Mouse (Mus musculus): ENCODE measurements around the gene Prrt3. TPM values are rescaled to one million over a fixed set of nuclear protein-coding genes. Genes with fewer than 3 reads are reported as not detected.

Gene Prrt3
- polyA plus RNA-seq, 1 experiment, result not detected

GRCm38 (mm10) chr6:113468512-113468911, 33.2 kb downstream of the Prrt3 start:
- Histone ChIP-seq H3K27ac (ENCODE audit: insufficient read depth, low read depth, low read length) (no peak overlapping the region), H3K4me3 (ENCODE audit: insufficient read depth, low read depth, low read length) (no peak overlapping the region), H3K4me1 (ENCODE audit: control insufficient read depth, insufficient read depth, low read length) (peaks cover 11% of the 10 kb centered on the region)
- 72% methylated on average over 3 of the region's 3 CpGs for WGBS
- TF ChIP-seq POLR2A (IDR thresholded peaks at IDR 0.05; ENCODE audit: insufficient read depth, low read depth, low read length) (no peak), CTCF (IDR thresholded peaks at IDR 0.05; ENCODE audit: insufficient read depth, low read depth, low read length) (no peak)

- WGBS, result 55% methylated on average over 5 of the region's 5 CpGs
- Histone ChIP-seq H3K4me1 (ENCODE audit: control insufficient read depth, insufficient read depth, low read length) (peaks cover 11% of the 10 kb centered on the region), H3K27ac (ENCODE audit: insufficient read depth, low read depth, low read length) (no peak overlapping the region), H3K4me3 (ENCODE audit: insufficient read depth, low read depth, low read length) (no peak overlapping the region)
- TF ChIP-seq POLR2A (IDR thresholded peaks at IDR 0.05; ENCODE audit: insufficient read depth, low read depth, low read length) (no peak), CTCF (IDR thresholded peaks at IDR 0.05; ENCODE audit: insufficient read depth, low read depth, low read length) (no peak)
These were observed 36.1 kb downstream of the Prrt3 start for GRCm38 (mm10) chr6:113465602-113466001.

GRCm38 (mm10) chr6:113464040-113464439, 37.7 kb downstream of the Prrt3 start:
- no peak overlapping the region for H3K27ac ChIP-seq (ENCODE audit: insufficient read depth, low read depth, low read length)
- H3K4me3 ChIP-seq (ENCODE audit: insufficient read depth, low read depth, low read length), result no peak overlapping the region
- H3K4me1 ChIP-seq (ENCODE audit: control insufficient read depth, insufficient read depth, low read length), result no peaks in the 10 kb centered on the region
- TF ChIP-seq CTCF (IDR thresholded peaks at IDR 0.05; ENCODE audit: insufficient read depth, low read depth, low read length) (no peak), POLR2A (IDR thresholded peaks at IDR 0.05; ENCODE audit: insufficient read depth, low read depth, low read length) (no peak)
- 63% methylated on average over 7 of the region's 7 CpGs for WGBS

- Histone ChIP-seq H3K4me1 (ENCODE audit: control insufficient read depth, insufficient read depth, low read length) (no peaks in the 10 kb centered on the region), H3K4me3 (ENCODE audit: insufficient read depth, low read depth, low read length) (no peak overlapping the region), H3K27ac (ENCODE audit: insufficient read depth, low read depth, low read length) (no peak overlapping the region)
- no peak for TF ChIP-seq CTCF (IDR thresholded peaks at IDR 0.05; ENCODE audit: insufficient read depth, low read depth, low read length)
- no peak for TF ChIP-seq POLR2A (IDR thresholded peaks at IDR 0.05; ENCODE audit: insufficient read depth, low read depth, low read length)
- WGBS, result 68% methylated on average over 10 of the region's 10 CpGs
These were observed 43.1 kb downstream of the Prrt3 start for GRCm38 (mm10) chr6:113458635-113459034.

GRCm38 (mm10) chr6:113457952-113458534, 43.7 kb downstream of the Prrt3 start, which contains the start of gene Il17re:
Gene Il17re (plus strand): TSS chr6:113458484.
- Histone ChIP-seq H3K27ac (ENCODE audit: insufficient read depth, low read depth, low read length) (no peak within 1 kb of the TSS), H3K4me1 (ENCODE audit: control insufficient read depth, insufficient read depth, low read length) (no peaks in the 10 kb centered on the region), H3K4me3 (ENCODE audit: insufficient read depth, low read depth, low read length) (no peak within 1 kb of the TSS)
- WGBS, result 82% methylated on average over 10 of the region's 10 CpGs
- TF ChIP-seq CTCF (IDR thresholded peaks at IDR 0.05; ENCODE audit: insufficient read depth, low read depth, low read length), result no peak
- no peak for TF ChIP-seq POLR2A (IDR thresholded peaks at IDR 0.05; ENCODE audit: insufficient read depth, low read depth, low read length)

GRCm38 (mm10) chr6:113455007-113455406, 46.7 kb downstream of the Prrt3 start:
- 75% methylated on average over 5 of the region's 5 CpGs for WGBS
- Histone ChIP-seq H3K4me1 (ENCODE audit: control insufficient read depth, insufficient read depth, low read length) (no peaks in the 10 kb centered on the region), H3K4me3 (ENCODE audit: insufficient read depth, low read depth, low read length) (no peak overlapping the region), H3K27ac (ENCODE audit: insufficient read depth, low read depth, low read length) (no peak overlapping the region)
- no peak for TF ChIP-seq CTCF (IDR thresholded peaks at IDR 0.05; ENCODE audit: insufficient read depth, low read depth, low read length)
- TF ChIP-seq POLR2A (IDR thresholded peaks at IDR 0.05; ENCODE audit: insufficient read depth, low read depth, low read length), result no peak

- 33% methylated on average over 2 of the region's 2 CpGs for WGBS
- TF ChIP-seq POLR2A (IDR thresholded peaks at IDR 0.05; ENCODE audit: insufficient read depth, low read depth, low read length), result no peak
- TF ChIP-seq CTCF (IDR thresholded peaks at IDR 0.05; ENCODE audit: insufficient read depth, low read depth, low read length), result no peak
- Histone ChIP-seq H3K27ac (ENCODE audit: insufficient read depth, low read depth, low read length) (no peak overlapping the region), H3K4me1 (ENCODE audit: control insufficient read depth, insufficient read depth, low read length) (no peaks in the 10 kb centered on the region), H3K4me3 (ENCODE audit: insufficient read depth, low read depth, low read length) (no peak overlapping the region)
These were observed 49.9 kb downstream of the Prrt3 start for GRCm38 (mm10) chr6:113451839-113452238.

- TF ChIP-seq POLR2A (IDR thresholded peaks at IDR 0.05; ENCODE audit: insufficient read depth, low read depth, low read length) (no peak), CTCF (IDR thresholded peaks at IDR 0.05; ENCODE audit: insufficient read depth, low read depth, low read length) (no peak)
- Histone ChIP-seq H3K4me3 (ENCODE audit: insufficient read depth, low read depth, low read length) (no peak overlapping the region), H3K27ac (ENCODE audit: insufficient read depth, low read depth, low read length) (no peak overlapping the region), H3K4me1 (ENCODE audit: control insufficient read depth, insufficient read depth, low read length) (peaks cover 4% of the 10 kb centered on the region; the same call in 1 of the 2 replicates)
- 95% methylated on average over 4 of the region's 4 CpGs for WGBS
These were observed 54.1 kb downstream of the Prrt3 start for GRCm38 (mm10) chr6:113447639-113448038.

GRCm38 (mm10) chr6:113444207-113444965, 57.3 kb downstream of the Prrt3 start:
- 78% methylated on average over 8 of the region's 8 CpGs for WGBS
- TF ChIP-seq CTCF (IDR thresholded peaks at IDR 0.05; ENCODE audit: insufficient read depth, low read depth, low read length), result no peak
- TF ChIP-seq POLR2A (IDR thresholded peaks at IDR 0.05; ENCODE audit: insufficient read depth, low read depth, low read length), result no peak

More at GRCm38 (mm10) chr6:113444207-113444965, 57.3 kb downstream of the Prrt3 start:
- peaks cover 4% of the 10 kb centered on the region; the same call in 1 of the 2 replicates for H3K4me1 ChIP-seq (ENCODE audit: control insufficient read depth, insufficient read depth, low read length)
- H3K4me3 ChIP-seq (ENCODE audit: insufficient read depth, low read depth, low read length), result no peak overlapping the region
- no peak overlapping the region for H3K27ac ChIP-seq (ENCODE audit: insufficient read depth, low read depth, low read length)

Other genes starting within 250 kb of the Prrt3 start
- gene Cpne9, start 219.6 kb downstream of the Prrt3 start, polyA plus RNA-seq (2012; ENCODE audit: insufficient read depth, insufficient read length, low replicate concordance, missing spikeins), result not detected in 2 replicates
- gene Brpf1, start 194.8 kb downstream of the Prrt3 start, polyA plus RNA-seq (2012; ENCODE audit: insufficient read depth, insufficient read length, low replicate concordance, missing spikeins), result not detected in 2 replicates
- gene Ogg1, start 175.0 kb downstream of the Prrt3 start, polyA plus RNA-seq (2012; ENCODE audit: insufficient read depth, insufficient read length, low replicate concordance, missing spikeins), result not detected in 2 replicates
- not detected in 2 replicates for gene Camk1, start 157.9 kb downstream of the Prrt3 start, polyA plus RNA-seq (2012; ENCODE audit: insufficient read depth, insufficient read length, low replicate concordance, missing spikeins)
- gene Tada3, start 124.0 kb downstream of the Prrt3 start, polyA plus RNA-seq (2012; ENCODE audit: insufficient read depth, insufficient read length, low replicate concordance, missing spikeins), result not detected in 2 replicates
- gene Arpc4, start 123.8 kb downstream of the Prrt3 start, polyA plus RNA-seq (2012; ENCODE audit: insufficient read depth, insufficient read length, low replicate concordance, missing spikeins), result not detected in 2 replicates
- gene Ttll3, start 112.7 kb downstream of the Prrt3 start, polyA plus RNA-seq (2012; ENCODE audit: insufficient read depth, insufficient read length, low replicate concordance, missing spikeins), result not detected in 2 replicates
- not detected in 2 replicates for gene Rpusd3, start 82.6 kb downstream of the Prrt3 start, polyA plus RNA-seq (2012; ENCODE audit: insufficient read depth, insufficient read length, low replicate concordance, missing spikeins)
- not detected in 2 replicates for gene Cidec, start 66.2 kb downstream of the Prrt3 start, polyA plus RNA-seq (2012; ENCODE audit: insufficient read depth, insufficient read length, low replicate concordance, missing spikeins)
- not detected in 2 replicates for gene Jagn1, start 59.4 kb downstream of the Prrt3 start, polyA plus RNA-seq (2012; ENCODE audit: insufficient read depth, insufficient read length, low replicate concordance, missing spikeins)
- gene Il17re, start 43.4 kb downstream of the Prrt3 start, polyA plus RNA-seq (2012; ENCODE audit: insufficient read depth, insufficient read length, low replicate concordance, missing spikeins), result not detected in 2 replicates
- gene Il17rc, start 30.5 kb downstream of the Prrt3 start, polyA plus RNA-seq (2012; ENCODE audit: insufficient read depth, insufficient read length, low replicate concordance, missing spikeins), result not detected in 2 replicates
- gene Creld1, start 18.6 kb downstream of the Prrt3 start, polyA plus RNA-seq (2012; ENCODE audit: insufficient read depth, insufficient read length, low replicate concordance, missing spikeins), result not detected in 2 replicates
- not detected in 2 replicates for gene Emc3, start 29.7 kb upstream of the Prrt3 start, polyA plus RNA-seq (2012; ENCODE audit: insufficient read depth, insufficient read length, low replicate concordance, missing spikeins)
- not detected in 2 replicates for gene Fancd2, start 29.8 kb upstream of the Prrt3 start, polyA plus RNA-seq (2012; ENCODE audit: insufficient read depth, insufficient read length, low replicate concordance, missing spikeins)
- gene Fancd2os, start 98.8 kb upstream of the Prrt3 start, polyA plus RNA-seq (2012; ENCODE audit: insufficient read depth, insufficient read length, low replicate concordance, missing spikeins), result not detected in 2 replicates
- not detected in 2 replicates for gene Brk1, start 102.8 kb upstream of the Prrt3 start, polyA plus RNA-seq (2012; ENCODE audit: insufficient read depth, insufficient read length, low replicate concordance, missing spikeins)
- gene Vhl, start 122.0 kb upstream of the Prrt3 start, polyA plus RNA-seq (2012; ENCODE audit: insufficient read depth, insufficient read length, low replicate concordance, missing spikeins), result not detected in 2 replicates
- gene Irak2, start 136.5 kb upstream of the Prrt3 start, polyA plus RNA-seq (2012; ENCODE audit: insufficient read depth, insufficient read length, low replicate concordance, missing spikeins), result not detected in 2 replicates
- not detected in 2 replicates for gene Tatdn2, start 195.1 kb upstream of the Prrt3 start, polyA plus RNA-seq (2012; ENCODE audit: insufficient read depth, insufficient read length, low replicate concordance, missing spikeins)
- not detected in 2 replicates for gene Ghrl, start 217.9 kb upstream of the Prrt3 start, polyA plus RNA-seq (2012; ENCODE audit: insufficient read depth, insufficient read length, low replicate concordance, missing spikeins)
- gene Sec13, start 238.8 kb upstream of the Prrt3 start, polyA plus RNA-seq (2012; ENCODE audit: insufficient read depth, insufficient read length, low replicate concordance, missing spikeins), result not detected in 2 replicates

Data from olfactory bulb, adult 2 months (tissue).